Mouse (Mus musculus) erythroblast, embryonic 14.5 days (primary cell): Measurements from ENCODE around the gene Socs4.

Source experiments
- GATA1 ChIP-seq: IDR thresholded peaks from 2 replicates; pipeline ENCODE4 v1.6.1; 2012; ENCODE audit warnings: low read length, inconsistent platforms, mixed read lengths
- TAL1 ChIP-seq: IDR thresholded peaks from 3 replicates; pipeline ENCODE4 v1.6.1; 2012; ENCODE audit warnings: low read length, inconsistent platforms, mixed read lengths

DNA sequence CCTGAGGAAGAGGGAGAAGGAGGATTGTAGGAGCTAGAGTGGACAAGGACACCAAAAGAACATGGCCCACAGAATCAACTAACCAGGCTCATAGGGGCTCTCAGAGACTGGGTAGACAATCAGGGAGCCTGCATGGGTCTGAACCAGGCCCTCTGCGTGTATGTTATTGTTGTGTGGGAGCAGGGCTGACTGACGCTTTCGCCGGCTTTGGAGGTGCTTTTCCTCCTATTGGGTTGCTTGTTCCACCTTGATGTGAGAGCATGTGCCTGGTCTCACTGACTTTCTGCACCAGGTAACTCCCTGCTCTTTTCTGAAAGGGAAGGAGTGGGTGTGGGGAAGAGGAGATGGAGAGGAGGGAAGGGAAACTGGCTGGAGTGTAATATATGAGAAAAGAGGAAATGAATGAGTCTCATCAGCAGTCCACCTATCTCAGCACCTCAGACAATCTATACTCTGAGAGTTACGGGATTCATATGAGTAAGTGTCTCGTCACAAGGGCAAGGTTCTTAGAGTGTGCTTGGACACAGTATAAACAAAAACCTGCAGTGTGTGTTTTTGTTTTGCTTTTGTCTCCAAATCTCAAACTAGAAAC lies 28.2 kb downstream of the Socs4 start:
- TF ChIP-seq TAL1 (no peak), GATA1 (no peak)
